Mouse (Mus musculus) embryonic fibroblast, embryonic 13.5 days (primary cell): ENCODE data around the gene Kalrn. TPM values are rescaled to one million over a fixed set of nuclear protein-coding genes. Genes with fewer than 3 reads are reported as not detected.

ENCODE experiments used
- H3K27ac ChIP-seq: 2 replicates; pipeline ENCODE4 v1.5.1; 2012; ENCODE audit warnings: low read length, control low read depth, inconsistent platforms; ENCODE audit not compliant: insufficient read depth
- H3K4me1 ChIP-seq: 2 replicates; pipeline ENCODE4 v1.6.1; 2011; ENCODE audit warnings: low read length; ENCODE audit not compliant: control insufficient read depth, insufficient read depth
- H3K4me3 ChIP-seq: 2 replicates; pipeline ENCODE4 v1.5.1; 2011; ENCODE audit warnings: mild to moderate bottlenecking, control low read depth, low read length; ENCODE audit not compliant: insufficient read depth
- CTCF ChIP-seq: IDR thresholded peaks from 2 replicates; pipeline ENCODE4 v1.5.1; 2011; ENCODE audit warnings: mild to moderate bottlenecking, control low read depth, low read length, moderate library complexity, borderline replicate concordance; ENCODE audit not compliant: insufficient read depth
- POLR2A ChIP-seq: IDR thresholded peaks from 2 replicates; pipeline ENCODE4 v1.6.1; 2011; ENCODE audit warnings: low read depth, mild to moderate bottlenecking, control low read depth, low read length, moderate library complexity
- polyA plus RNA-seq: library from polyadenylated mRNA; stranded (reverse); fragments of >200 nt; gene quantifications from 2 replicates; pipeline ENCODE4 v1.2.4, GENCODE M21; 2011; ENCODE audit warnings: low read depth; ENCODE audit not compliant: missing spikeins, insufficient read length

Kalrn gene
- polyA plus RNA-seq, 1 experiment = 25.5 TPM

DNA sequence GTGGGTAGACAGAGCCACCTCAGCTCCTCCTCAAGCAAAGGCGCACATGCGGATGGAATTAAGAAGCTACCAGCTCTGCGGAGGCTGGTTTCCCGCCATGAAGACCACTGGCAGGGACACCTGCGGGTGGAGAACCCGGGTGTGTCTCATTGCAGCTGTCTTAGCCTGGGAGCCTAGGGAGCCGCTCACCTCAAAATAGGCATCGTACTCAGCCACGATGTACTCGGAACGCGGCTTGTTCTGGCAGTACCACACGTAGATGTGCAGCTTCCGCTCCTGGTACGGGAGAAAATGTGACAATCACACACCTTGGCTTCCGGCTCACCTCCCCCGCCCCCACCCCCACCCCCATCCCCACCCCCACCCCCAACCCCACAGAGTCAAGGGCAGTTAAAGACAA, 539.1 kb downstream of the Kalrn start:
- H3K4me3 ChIP-seq = no peak overlapping the region
- H3K4me1 ChIP-seq = no peaks in the 10 kb centered on the region
- no peak for TF ChIP-seq POLR2A
- TF ChIP-seq CTCF = no peak
- no peak overlapping the region for H3K27ac ChIP-seq

DNA sequence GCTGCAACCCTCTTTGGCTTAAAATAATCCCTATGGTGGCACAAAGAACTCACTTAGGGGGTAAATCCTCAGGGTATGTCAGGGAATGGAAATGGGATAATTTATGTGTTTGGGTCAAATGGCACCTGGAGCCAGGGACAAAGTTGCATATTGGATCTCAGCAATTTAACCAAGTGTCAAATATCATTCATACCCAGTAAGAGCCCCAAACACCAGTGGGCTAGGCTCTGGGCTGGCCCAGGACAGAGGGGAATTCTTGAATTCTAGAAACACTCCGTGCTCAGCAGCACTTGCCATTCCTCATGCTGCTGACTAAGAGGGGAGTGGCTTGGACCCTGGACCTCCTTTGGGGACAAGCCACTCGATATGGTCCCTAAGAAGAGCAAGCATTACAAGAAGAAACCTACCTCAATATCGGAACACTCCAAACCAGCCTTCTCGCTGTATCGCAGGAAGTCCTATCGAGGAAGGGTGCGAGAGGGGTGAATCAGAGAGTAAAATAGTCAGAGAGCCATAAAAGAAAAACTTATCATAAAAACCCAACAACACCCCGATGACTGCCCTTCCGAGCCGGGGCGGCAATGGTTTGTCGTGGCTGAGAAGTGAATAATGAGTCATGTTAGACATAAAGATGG, 541.2 kb downstream of the Kalrn start:
- TF ChIP-seq CTCF (no peak), POLR2A (no peak)
- Histone ChIP-seq H3K4me3 (no peak overlapping the region), H3K4me1 (no peaks in the 10 kb centered on the region), H3K27ac (no peak overlapping the region)

DNA sequence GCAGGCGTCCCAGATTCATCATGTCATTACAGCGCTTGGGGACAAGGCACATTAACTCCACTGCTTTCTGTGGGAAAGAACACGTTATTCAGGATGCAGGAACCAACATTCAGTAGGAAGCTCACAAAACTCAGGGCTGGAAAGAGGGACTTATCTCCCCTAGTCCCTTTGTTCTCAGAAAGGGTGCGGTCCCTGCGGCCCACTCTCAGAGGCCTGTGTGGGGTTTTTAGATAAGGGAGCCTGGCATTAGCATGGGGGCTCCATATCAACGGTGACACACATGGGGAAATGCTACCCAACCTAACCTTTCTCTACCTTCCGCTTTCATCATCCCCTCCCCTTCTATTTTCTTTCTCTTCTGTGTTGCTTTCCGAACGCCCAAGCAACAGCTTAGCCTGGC, 541.8 kb downstream of the Kalrn start:
- H3K27ac ChIP-seq = no peak overlapping the region
- no peaks in the 10 kb centered on the region for H3K4me1 ChIP-seq
- no peak overlapping the region for H3K4me3 ChIP-seq
- no peak for TF ChIP-seq POLR2A
- TF ChIP-seq CTCF = no peak

DNA sequence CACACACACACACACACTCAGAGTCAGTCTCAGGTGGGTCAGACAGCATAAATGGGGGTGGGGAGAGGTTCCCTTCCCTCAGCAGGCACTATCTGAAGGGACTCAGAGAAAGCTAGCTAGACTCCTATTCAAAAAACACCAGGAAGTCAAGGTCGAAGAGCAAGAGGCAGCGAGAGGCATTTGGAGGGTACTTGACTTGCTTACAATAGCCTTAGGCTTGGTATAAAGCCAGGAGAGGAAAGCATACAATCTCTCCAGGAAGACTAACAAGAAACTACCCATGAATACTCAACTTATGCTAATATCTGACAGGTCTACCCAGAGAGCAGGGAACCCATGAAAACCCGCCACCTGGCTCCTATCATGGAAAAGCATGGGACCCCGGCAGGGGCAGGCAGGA, 543.0 kb downstream of the Kalrn start:
- no peak overlapping the region for H3K4me3 ChIP-seq
- no peak for TF ChIP-seq CTCF
- no peak for TF ChIP-seq POLR2A
- no peaks in the 10 kb centered on the region for H3K4me1 ChIP-seq
- no peak overlapping the region for H3K27ac ChIP-seq

DNA sequence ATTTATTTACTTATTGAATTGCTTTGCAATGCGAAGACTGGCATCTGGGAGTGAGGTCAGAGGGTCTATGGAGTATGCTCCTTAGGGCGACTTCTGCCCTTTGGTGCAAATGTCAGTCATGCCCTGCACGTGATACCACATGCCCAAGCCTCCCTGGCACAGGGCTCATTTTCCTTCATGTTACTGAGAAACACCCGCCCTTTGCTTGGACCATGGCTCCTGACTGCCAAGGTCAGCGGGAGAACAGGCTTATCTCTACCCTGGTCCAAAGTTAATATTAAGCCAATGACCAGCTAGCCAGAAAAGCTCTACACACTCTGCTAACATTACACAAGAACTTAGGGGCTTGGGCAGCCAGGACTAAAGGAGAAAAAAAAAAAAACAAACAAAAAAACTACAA, 543.5 kb downstream of the Kalrn start:
- Histone ChIP-seq H3K27ac (no peak overlapping the region), H3K4me1 (no peaks in the 10 kb centered on the region)
- TF ChIP-seq POLR2A (no peak), CTCF (no peak)

GRCm38 (mm10) chr16:34017241-34017640, 556.1 kb downstream of the Kalrn start:
- Histone ChIP-seq H3K4me1 (no peaks in the 10 kb centered on the region), H3K27ac (no peak overlapping the region), H3K4me3 (no peak overlapping the region)
- TF ChIP-seq CTCF (no peak), POLR2A (no peak)

More for the DNA sequence above, 543.5 kb downstream of the Kalrn start:
- no peak overlapping the region for H3K4me3 ChIP-seq

DNA sequence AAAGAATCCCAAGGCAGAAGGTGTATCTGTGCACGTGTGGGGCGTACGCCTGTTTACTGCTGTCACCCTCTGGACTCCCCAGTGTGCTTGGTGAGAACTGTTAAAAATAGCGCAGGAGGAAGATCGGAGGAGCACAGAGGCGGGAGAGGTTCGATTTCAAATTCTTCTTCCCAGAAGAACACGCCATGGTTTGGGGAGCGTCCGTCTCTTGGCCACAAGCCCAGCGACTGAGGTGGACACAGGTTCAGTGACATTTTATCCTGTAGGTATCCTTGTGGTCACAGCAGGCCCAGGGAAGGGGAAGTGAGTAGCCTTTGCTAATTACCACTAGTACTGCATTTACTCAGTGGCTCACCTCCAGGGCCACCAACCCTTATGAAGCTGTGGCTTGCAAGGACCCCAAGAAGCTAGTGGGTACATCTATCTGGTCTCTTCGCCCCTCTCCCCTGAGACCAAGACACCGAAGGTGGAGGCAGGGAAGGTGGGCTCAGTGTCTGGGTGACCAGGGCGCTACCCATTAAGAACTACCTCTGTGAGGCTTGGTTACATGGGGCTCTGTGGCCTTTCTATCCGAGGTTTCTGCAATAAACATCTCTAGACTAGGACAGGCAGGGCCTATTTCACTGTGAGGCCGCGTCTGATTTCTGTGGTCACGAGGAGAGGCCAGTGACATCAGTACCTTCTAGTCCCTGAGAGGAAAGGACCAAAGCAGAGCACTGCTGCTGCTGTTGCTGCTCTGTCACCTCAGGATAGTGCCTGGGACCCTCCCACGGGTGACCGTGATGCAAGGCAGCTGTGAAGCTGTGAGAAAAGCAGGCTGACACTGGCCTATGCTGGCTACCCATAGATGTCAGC, 561.1 kb downstream of the Kalrn start:
- Histone ChIP-seq H3K27ac (no peak overlapping the region), H3K4me1 (no peaks in the 10 kb centered on the region), H3K4me3 (no peak overlapping the region)
- TF ChIP-seq POLR2A (no peak), CTCF (no peak)

GRCm38 (mm10) chr16:34009567-34009966, 563.8 kb downstream of the Kalrn start:
- H3K4me1 ChIP-seq = no peaks in the 10 kb centered on the region
- no peak for TF ChIP-seq POLR2A
- TF ChIP-seq CTCF = no peak
- H3K27ac ChIP-seq = no peak overlapping the region
- H3K4me3 ChIP-seq = no peak overlapping the region

- Histone ChIP-seq H3K27ac (no peak overlapping the region), H3K4me1 (peaks cover under 1% of the 10 kb centered on the region), H3K4me3 (no peak overlapping the region)
- no peak for TF ChIP-seq CTCF
- no peak for TF ChIP-seq POLR2A
Observed at GRCm38 (mm10) chr16:34005986-34006385, 567.3 kb downstream of the Kalrn start.

DNA sequence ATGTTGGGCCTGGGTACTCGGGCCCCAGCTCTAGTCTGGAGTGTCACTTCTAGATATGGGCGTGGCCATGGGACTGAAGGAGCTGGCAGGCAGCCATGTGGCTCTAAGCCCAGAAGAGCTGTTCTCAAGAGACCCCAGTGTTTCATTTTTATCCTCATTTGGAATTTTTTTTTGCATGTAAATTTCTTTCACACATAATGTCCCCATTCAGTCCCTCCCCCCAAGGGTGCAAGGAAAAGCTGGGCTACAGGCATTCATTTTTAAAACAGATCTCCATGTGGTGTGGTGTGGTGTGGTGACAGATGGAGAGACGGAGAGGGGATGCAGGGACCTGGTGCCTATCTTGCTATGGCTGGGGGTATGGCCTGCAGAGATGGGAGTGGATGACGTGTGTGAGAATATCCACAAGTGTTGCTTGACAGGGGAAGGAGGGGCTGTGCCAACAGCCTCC, 569.2 kb downstream of the Kalrn start:
- Histone ChIP-seq H3K27ac (no peak overlapping the region), H3K4me3 (no peak overlapping the region), H3K4me1 (peaks cover 5% of the 10 kb centered on the region)
- no peak for TF ChIP-seq POLR2A
- TF ChIP-seq CTCF = no peak
